Mouse (Mus musculus) limb, embryonic 13.5 days (tissue): ENCODE measurements around the gene Utp6. TPM values are rescaled to one million over a fixed set of nuclear protein-coding genes. Genes with fewer than 3 reads are reported as not detected.
A peak's percentile ranks its signal among the peaks of the same experiment; 100 is the strongest.

Experiments
- ATAC-seq: fragments of 200-750 bp; cut with Nextera tagmentation; 2 replicates; pipeline ENCODE4 v1.8.0; 2017; ENCODE audit warnings: low read depth, moderate number of reproducible peaks, moderate TSS enrichment; ENCODE audit not compliant: low FRiP score
- H3K27ac ChIP-seq: fragments of 300-500 bp; sonication (generic); 2 replicates; pipeline ENCODE4 v1.5.1; 2015; ENCODE audit warnings: inconsistent platforms, mild to moderate bottlenecking, moderate library complexity
- H3K27me3 ChIP-seq: fragments of 300-500 bp; sonication (generic); 2 replicates; pipeline ENCODE4 v1.6.1; 2015; ENCODE audit warnings: mild to moderate bottlenecking, inconsistent platforms
- H3K36me3 ChIP-seq: fragments of 300-500 bp; sonication (generic); 2 replicates; pipeline ENCODE4 v1.6.1; 2015; ENCODE audit warnings: inconsistent platforms, mild to moderate bottlenecking, moderate library complexity
- H3K4me1 ChIP-seq: fragments of 300-500 bp; sonication (generic); 2 replicates; pipeline ENCODE4 v1.6.1; 2015; ENCODE audit warnings: inconsistent platforms
- H3K4me2 ChIP-seq: fragments of 300-500 bp; sonication (generic); replicated peaks from 2 replicates; pipeline ENCODE4 v1.6.1; 2015; ENCODE audit warnings: inconsistent platforms, mild to moderate bottlenecking, moderate library complexity
- H3K4me3 ChIP-seq: fragments of 300-500 bp; sonication (generic); 2 replicates; pipeline ENCODE4 v1.5.1; 2015; ENCODE audit warnings: moderate library complexity, mild to moderate bottlenecking, inconsistent platforms
- H3K9ac ChIP-seq: fragments of 300-500 bp; sonication (generic); 2 replicates; pipeline ENCODE4 v1.6.1; 2015; ENCODE audit warnings: mild to moderate bottlenecking, inconsistent platforms
- H3K9me3 ChIP-seq: fragments of 300-500 bp; sonication (generic); 2 replicates; pipeline ENCODE4 v1.6.1; 2016; ENCODE audit warnings: inconsistent platforms
- WGBS: fragments of 180-500 bp; shearing (Covaris S2); methylation state at CpG from one replicate; pipeline ENCODE4 v1.1.7; 2015; 5-methylcytosine and 5-hydroxymethylcytosine counted together
- polyA plus RNA-seq: library from polyadenylated mRNA; unstranded; fragments of >200 nt; fragmentation: Nextera tagmentation; extraction: Ambion mirVana; gene quantifications from 2 replicates; pipeline ENCODE4 v1.2.1, GENCODE M21; 2015

The Utp6 gene
- polyA plus RNA-seq, 1 experiment from 2014 or later, result 64.0 TPM

DNA sequence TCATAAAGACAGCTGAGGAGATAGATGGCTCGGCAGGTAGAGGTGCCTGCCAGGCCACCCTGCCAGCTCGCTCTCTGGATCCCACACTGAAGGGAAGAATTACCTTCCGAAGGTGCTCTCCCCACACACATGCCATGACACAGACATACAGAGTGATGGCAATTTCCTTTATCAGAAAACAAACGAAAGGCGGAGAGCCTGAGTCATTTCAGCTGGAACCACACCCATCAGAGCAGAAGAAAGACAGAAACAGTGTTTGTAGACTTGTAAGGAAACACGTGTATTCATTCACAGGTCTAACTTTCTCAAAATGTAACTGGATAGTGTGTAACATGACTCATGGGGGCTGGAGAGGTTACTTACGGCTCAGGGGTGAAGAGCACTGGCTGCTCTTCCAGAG, 18.6 kb downstream of the Utp6 start:
- Histone ChIP-seq H3K9me3 (no peaks in the 10 kb centered on the region), H3K27ac (no peak overlapping the region), H3K36me3 (peaks cover 88% of the 10 kb centered on the region), H3K4me3 (no peak overlapping the region), H3K4me2 (no peak overlapping the region), H3K27me3 (no peaks in the 10 kb centered on the region), H3K9ac (no peak overlapping the region), H3K4me1 (no peaks in the 10 kb centered on the region)
- no peak for ATAC-seq
- 89% methylated on average over 7 of the region's 7 CpGs for WGBS

DNA sequence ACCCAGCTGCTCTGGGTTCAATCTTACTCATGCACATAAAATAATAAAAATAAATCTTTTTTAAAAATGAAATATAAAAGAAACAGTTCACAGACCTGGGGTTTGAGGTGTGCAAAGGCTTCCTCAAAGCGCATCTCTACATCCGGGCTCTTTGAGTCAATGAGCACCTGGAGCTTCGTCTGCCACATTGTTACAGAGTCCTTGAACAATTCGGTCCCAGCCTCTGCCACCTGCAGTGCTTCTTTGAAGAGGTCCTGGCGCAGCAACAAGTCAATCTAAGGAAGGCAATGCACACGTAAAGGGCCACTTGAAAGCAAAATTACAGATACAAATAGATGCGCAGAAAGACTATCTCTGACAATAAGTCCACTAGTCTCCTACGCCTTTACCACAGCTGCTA, 19.1 kb downstream of the Utp6 start:
- no peaks in the 10 kb centered on the region for H3K27me3 ChIP-seq
- no peak overlapping the region for H3K27ac ChIP-seq
- ATAC-seq, result no peak
- 94% methylated on average over 8 of the region's 8 CpGs for WGBS
- H3K4me2 ChIP-seq, result no peak overlapping the region
- H3K4me3 ChIP-seq, result no peak overlapping the region
- H3K36me3 ChIP-seq, result peaks cover 88% of the 10 kb centered on the region
- H3K9me3 ChIP-seq, result no peaks in the 10 kb centered on the region
- no peak overlapping the region for H3K9ac ChIP-seq
- no peaks in the 10 kb centered on the region for H3K4me1 ChIP-seq

DNA sequence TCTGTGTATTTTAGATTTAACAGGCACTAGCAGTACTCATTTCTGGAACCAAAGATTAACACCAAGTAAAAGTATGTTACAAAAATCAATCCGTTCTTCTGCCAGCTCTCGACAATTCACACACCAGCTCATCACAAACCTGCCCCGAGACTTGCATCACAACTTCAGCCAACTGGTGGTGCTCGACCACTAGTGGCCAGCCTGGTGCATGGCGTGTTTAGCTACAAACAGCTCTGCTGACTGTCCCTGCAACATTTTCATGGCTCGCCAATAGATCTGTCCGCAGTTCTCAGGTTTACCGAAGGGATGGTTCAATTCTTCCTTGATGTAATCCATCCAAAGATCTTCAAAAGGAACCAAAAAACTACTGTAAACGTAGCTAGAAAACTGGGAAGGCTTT, 26.4 kb downstream of the Utp6 start:
- H3K36me3 ChIP-seq, result peaks cover 90% of the 10 kb centered on the region
- ATAC-seq, result no peak
- WGBS, result 86% methylated on average over 9 of the region's 9 CpGs
- H3K4me3 ChIP-seq, result no peak overlapping the region
- H3K27ac ChIP-seq, result no peak overlapping the region
- no peaks in the 10 kb centered on the region for H3K9me3 ChIP-seq
- no peak overlapping the region for H3K4me2 ChIP-seq
- H3K4me1 ChIP-seq, result no peaks in the 10 kb centered on the region
- H3K27me3 ChIP-seq, result no peaks in the 10 kb centered on the region
- H3K9ac ChIP-seq, result no peak overlapping the region

- H3K27ac ChIP-seq, result no peak overlapping the region
- no peak for ATAC-seq
- H3K9ac ChIP-seq, result no peak overlapping the region
- no peaks in the 10 kb centered on the region for H3K9me3 ChIP-seq
- no peaks in the 10 kb centered on the region for H3K27me3 ChIP-seq
- peaks cover 11% of the 10 kb centered on the region; the same call in 1 of the 2 replicates for H3K4me1 ChIP-seq
- no peak overlapping the region for H3K4me2 ChIP-seq
- H3K4me3 ChIP-seq, result no peak overlapping the region
- no peaks in the 10 kb centered on the region for H3K36me3 ChIP-seq
- WGBS, result 95% methylated on average over 1 of the region's 1 CpGs
These were observed 39.4 kb downstream of the Utp6 start for GRCm38 (mm10) chr11:79922766-79923165.

DNA sequence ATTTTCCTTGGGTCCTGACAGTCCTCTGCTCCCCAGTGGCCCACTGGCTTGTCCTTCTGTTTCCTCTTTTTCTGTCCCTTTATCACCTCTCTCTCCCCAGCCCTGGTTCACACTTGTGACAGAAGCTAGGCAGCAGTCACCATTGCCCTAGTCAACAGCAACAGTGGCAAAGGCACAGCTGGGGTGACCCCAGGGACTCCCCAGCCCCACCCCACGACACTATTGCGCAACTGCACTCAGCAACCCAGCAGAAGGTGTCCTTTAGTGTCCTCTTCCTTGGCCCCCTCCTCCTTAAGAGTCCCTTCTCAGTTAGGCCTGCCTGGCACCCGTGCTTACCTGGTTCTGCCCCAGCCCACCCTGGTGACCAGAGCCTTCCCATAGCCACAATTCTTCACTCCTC, 40.0 kb downstream of the Utp6 start:
- H3K4me1 ChIP-seq, result peaks cover 11% of the 10 kb centered on the region; the same call in 1 of the 2 replicates
- no peak overlapping the region for H3K4me2 ChIP-seq
- no peak for ATAC-seq
- no peak overlapping the region for H3K4me3 ChIP-seq
- H3K36me3 ChIP-seq, result no peaks in the 10 kb centered on the region
- no peaks in the 10 kb centered on the region for H3K27me3 ChIP-seq
- H3K9ac ChIP-seq, result no peak overlapping the region
- H3K9me3 ChIP-seq, result no peaks in the 10 kb centered on the region
- no peak overlapping the region for H3K27ac ChIP-seq
- 75% methylated on average over 3 of the region's 3 CpGs for WGBS

- Histone ChIP-seq H3K36me3 (no peaks in the 10 kb centered on the region), H3K4me2 (peak overlapping the region; percentile 44), H3K4me1 (peaks cover 11% of the 10 kb centered on the region; the same call in 1 of the 2 replicates), H3K27ac (peak overlapping the region; percentile 33; the same call in 1 of the 2 replicates), H3K9ac (no peak overlapping the region; the same call in 1 of the 2 replicates), H3K4me3 (no peak overlapping the region), H3K9me3 (no peaks in the 10 kb centered on the region), H3K27me3 (no peaks in the 10 kb centered on the region)
- ATAC-seq, result peak; percentile 48; the same call in 1 of the 2 replicates
- 31% methylated on average over 5 of the region's 5 CpGs for WGBS
These were observed 41.6 kb downstream of the Utp6 start for GRCm38 (mm10) chr11:79920505-79921025.

- peak; percentile 67; the same call in 1 of the 2 replicates for ATAC-seq
- peak overlapping the region; percentile 33; the same call in 1 of the 2 replicates for H3K27ac ChIP-seq
- H3K36me3 ChIP-seq, result no peaks in the 10 kb centered on the region
- H3K4me2 ChIP-seq, result peak overlapping the region; percentile 44
- H3K4me3 ChIP-seq, result no peak overlapping the region
- H3K4me1 ChIP-seq, result peaks cover 11% of the 10 kb centered on the region; the same call in 1 of the 2 replicates
- H3K27me3 ChIP-seq, result no peaks in the 10 kb centered on the region
- H3K9me3 ChIP-seq, result no peaks in the 10 kb centered on the region; the same call in 1 of the 2 replicates
- WGBS, result 16% methylated on average over 13 of the region's 13 CpGs
- H3K9ac ChIP-seq, result no peak overlapping the region
These were observed 42.3 kb downstream of the Utp6 start for GRCm38 (mm10) chr11:79919685-79920504.

DNA sequence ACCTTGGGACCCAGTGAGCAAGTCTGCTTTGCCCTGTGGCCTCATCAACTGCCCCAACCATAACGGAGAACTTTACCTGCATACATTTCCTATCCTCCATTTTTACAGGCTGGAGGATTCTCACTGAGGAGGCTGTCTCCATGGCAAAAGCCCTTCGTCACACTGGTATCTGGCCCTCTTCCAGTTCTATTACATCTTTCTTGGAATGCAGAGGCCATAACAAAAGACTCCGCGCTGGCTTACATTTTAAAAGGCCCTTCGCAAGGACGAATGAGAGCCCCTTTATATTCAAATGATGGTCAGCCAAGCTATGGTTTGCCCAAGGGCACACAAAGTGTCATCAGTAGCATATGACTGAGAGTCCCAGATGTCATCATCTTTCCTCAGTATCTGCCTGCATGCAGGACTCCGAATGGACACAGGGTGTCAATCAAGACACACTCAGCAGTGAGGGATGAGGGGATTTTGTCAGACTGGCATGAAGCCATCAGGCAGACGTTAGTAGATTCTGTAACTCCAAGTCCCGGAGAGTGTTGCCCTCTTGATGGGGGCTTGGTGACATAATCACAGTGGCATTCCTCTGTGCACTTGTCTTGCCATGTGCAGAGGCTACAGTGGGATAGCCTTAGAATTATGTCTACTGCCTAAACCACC, 46.4 kb downstream of the Utp6 start:
- Histone ChIP-seq H3K9me3 (no peaks in the 10 kb centered on the region; the same call in 1 of the 2 replicates), H3K4me1 (peaks cover 8% of the 10 kb centered on the region; the same call in 1 of the 2 replicates), H3K4me3 (no peak overlapping the region), H3K4me2 (no peak overlapping the region), H3K36me3 (no peaks in the 10 kb centered on the region), H3K9ac (no peak overlapping the region), H3K27ac (no peak overlapping the region), H3K27me3 (no peaks in the 10 kb centered on the region)
- WGBS, result 74% methylated on average over 9 of the region's 9 CpGs
- ATAC-seq, result no peak

DNA sequence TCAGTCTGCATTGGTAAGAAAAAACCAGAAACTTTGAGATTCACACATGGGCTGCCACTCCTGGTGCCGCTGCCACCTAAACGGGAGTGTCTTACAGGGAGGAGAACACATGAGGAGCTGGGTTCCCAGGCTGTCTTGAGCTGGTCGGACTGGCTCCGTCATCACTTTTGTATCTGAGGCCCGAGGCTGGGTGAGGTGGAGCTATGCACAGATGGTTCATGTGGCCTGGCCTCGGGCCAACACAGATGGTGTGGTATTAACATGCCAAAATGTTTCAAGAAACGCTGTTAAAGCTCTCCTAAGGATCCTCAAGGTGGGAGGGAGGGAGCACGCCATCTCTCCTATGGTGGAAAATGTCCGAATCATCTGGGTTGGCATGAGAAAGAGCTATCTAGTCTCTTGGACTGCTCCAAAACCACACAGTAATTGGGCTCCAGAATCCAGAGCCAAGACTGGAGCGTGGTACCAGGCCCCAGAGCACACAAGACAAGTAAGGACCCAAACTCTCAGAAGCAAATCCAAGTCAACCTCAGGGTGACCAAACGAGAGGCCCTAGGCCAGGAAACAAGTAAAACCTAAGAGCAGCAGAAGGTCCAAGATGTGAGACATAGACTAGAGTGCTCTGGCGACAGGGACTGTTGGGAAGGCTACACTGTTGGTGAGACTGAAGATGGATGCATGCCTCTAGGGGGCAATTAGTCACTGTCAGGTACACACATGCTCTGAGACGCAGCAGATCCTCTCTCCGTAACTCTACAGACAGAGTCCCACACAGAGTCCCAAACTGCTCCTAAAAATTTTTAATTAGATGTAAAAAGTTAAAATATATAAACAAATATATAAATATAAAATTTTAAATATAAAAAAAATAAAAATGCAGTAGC, 53.3 kb downstream of the Utp6 start:
- Histone ChIP-seq H3K4me1 (peaks cover 23% of the 10 kb centered on the region), H3K4me2 (peak overlapping the region; percentile 25; the same call in 1 of the 2 replicates), H3K27ac (no peak overlapping the region), H3K9me3 (no peaks in the 10 kb centered on the region), H3K27me3 (no peaks in the 10 kb centered on the region), H3K4me3 (no peak overlapping the region), H3K36me3 (no peaks in the 10 kb centered on the region), H3K9ac (no peak overlapping the region)
- peak; percentile 82 for ATAC-seq
- WGBS, result 49% methylated on average over 14 of the region's 14 CpGs

GRCm38 (mm10) chr11:79906920-79907319, 55.3 kb downstream of the Utp6 start:
- ATAC-seq, result no peak
- Histone ChIP-seq H3K27me3 (no peaks in the 10 kb centered on the region), H3K4me1 (peaks cover 23% of the 10 kb centered on the region), H3K9ac (no peak overlapping the region), H3K4me2 (no peak overlapping the region), H3K9me3 (no peaks in the 10 kb centered on the region), H3K27ac (no peak overlapping the region; the same call in 1 of the 2 replicates), H3K36me3 (no peaks in the 10 kb centered on the region), H3K4me3 (no peak overlapping the region)
- WGBS, result 30% methylated on average over 9 of the region's 9 CpGs

DNA sequence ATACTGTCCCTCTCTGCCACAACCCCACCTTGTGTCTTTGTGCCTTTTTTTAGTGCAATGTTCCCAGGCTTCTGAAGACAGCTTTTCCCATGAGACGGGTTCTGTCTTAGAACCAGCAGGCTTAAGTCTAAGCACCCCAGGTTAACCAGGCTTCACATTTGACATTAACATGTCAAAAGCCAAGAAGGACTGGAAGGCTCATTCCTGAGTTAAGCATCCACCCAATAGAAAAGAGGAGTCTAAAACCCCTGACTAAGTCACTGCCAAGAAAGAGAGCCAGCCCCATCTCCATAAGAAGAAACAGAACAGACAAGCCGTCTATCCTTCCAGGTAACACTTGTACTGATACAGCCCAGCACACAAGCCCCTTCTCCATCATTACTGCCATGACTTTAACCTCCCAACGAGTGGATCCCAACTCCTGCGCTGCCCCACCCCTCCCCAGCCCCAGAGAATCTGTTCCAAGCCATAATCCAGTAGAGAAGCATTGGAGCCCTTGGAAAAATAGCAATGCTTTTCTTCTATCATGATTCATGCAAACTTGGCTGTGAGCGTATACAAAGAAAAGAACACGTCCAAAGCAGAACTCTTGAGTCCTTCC, 59.2 kb downstream of the Utp6 start:
- peaks cover 11% of the 10 kb centered on the region for H3K4me1 ChIP-seq
- H3K4me2 ChIP-seq, result no peak overlapping the region
- H3K4me3 ChIP-seq, result no peak overlapping the region
- ATAC-seq, result no peak
- H3K27ac ChIP-seq, result no peak overlapping the region
- WGBS, result 71% methylated on average over 6 of the region's 6 CpGs
- no peak overlapping the region for H3K9ac ChIP-seq
- no peaks in the 10 kb centered on the region for H3K36me3 ChIP-seq
- no peaks in the 10 kb centered on the region for H3K9me3 ChIP-seq
- no peaks in the 10 kb centered on the region for H3K27me3 ChIP-seq
